Mouse (Mus musculus) gastrocnemius, adult 18-20 months (tissue): ENCODE data around the gene Smc3. TPM values are rescaled to one million over a fixed set of nuclear protein-coding genes. Genes with fewer than 3 reads are reported as not detected.
A peak's percentile ranks its signal among the peaks of the same experiment; 100 is the strongest.

Experiments
- DNase-seq: peaks from one replicate; pipeline ENCODE4 v3.0.0; 2021; ENCODE audit warnings: low spot score
- long read RNA-seq, 2 experiments: library from polyadenylated mRNA; stranded (forward); transcript quantifications; one replicate each; pipeline ENCODE4 v2.0.0; 2021
- total RNA-seq, 2 experiments: library from RNA; stranded (reverse); gene quantifications; 2 replicates each; pipeline ENCODE4 v1.2.3; 2021

Smc3 gene
- 10 to 100 TPM; 15.5 to 15.8 TPM for total RNA-seq
- long read RNA-seq, experiment 1, full-length matches to known transcripts = 24 of 25 reads
- long read RNA-seq, experiment 1, partial matches to known transcripts = 1 of 25 reads
- long read RNA-seq, experiment 1, other reads (novel, unspliced or antisense) = 0 of 25 reads
- long read RNA-seq, experiment 2, full-length matches to known transcripts = 13 of 14 reads
- long read RNA-seq, experiment 2, partial matches to known transcripts = 1 of 14 reads
- long read RNA-seq, experiment 2, other reads (novel, unspliced or antisense) = 0 of 14 reads

DNA sequence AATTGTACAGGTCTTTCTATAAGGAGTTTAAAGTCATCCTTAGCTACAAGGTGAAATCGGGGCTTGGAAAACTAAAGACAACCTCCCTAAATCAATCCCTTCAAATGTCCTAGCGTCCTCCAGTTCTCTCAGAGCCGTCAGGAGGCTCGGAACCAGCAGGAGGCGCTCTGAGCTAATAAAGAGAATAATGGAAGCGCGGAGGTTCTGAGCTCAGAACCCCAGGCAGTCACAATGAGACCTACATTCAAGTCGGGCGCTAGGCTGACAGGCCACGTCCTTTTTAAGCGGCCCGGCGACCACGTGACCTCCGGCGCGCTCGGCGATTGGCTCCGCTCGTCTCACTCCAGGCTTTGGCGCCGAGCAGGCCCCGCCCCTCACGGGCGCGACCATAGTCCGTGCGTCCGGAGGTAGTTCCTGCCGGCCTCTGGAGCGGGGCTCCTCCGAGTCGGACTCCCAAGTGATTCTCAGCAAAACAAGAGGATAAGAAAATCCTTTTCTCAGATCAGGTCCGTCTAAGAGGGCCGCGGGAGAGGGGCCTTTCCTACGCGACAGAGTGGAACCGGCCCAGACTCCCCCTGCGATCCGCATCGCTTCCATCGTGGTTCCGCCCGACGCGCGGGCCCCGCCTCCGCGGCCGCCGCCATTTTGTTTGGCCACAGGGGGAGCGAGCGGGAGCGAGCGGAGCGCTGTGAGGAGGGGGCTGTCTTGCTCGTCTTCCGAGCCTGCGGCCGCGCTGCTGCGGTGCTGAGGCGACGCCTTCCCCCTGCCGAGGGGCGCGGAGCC lies at the start of gene Smc3:
TSS of gene Smc3 (plus strand) at position 642 of the 783 bp plus-strand sequence.
- peak; percentile 99 for DNase-seq

DNA sequence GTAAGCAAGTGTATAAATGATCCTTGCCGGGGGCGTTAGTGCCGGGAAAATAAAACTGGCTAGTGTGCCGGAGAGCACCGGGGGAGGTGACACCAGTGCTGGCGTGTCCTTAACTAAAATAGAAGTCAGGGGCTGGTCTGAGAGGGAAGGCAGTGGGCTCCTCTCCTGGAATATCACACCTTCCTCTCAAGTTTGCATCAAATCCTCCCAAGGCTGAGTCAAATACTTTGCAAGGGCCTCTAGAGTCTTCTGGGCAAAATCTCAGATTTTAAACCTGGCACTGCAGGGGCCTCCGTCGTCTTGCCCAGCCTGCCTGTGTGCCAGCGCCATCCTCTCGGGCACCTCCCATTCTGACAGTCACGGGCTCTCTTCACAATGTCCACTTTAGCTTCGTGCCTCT lies 49.2 kb upstream of the Smc3 start:
- no peak for DNase-seq

DNA sequence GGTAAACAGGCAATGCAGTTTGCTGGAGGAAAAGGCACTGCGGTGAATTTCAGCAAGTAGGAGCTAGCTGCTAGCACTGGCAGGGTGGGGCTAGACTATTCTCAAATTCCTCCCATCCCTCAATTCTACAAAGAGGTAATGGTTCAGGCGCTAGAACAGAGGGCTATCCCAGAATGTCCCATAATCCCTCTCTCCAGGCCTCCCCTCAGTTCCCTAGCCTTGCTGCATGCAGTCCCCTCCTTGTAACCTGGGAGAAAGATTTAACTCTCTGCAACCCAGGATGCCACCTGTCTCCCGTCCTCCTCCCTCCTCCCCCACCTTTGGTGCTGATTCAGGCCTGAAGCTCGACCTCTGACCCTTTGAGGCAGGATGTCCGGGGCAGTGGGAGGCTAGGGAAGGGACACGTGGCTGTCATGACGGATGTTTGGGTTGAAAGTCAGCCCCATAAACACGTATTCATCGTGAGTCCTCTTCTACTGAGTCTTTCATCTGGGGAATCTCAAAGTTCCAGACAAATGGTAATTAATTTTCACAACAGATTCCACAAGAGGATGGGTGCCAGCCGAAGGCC lies 47.9 kb upstream of the Smc3 start:
- no peak for DNase-seq

DNA sequence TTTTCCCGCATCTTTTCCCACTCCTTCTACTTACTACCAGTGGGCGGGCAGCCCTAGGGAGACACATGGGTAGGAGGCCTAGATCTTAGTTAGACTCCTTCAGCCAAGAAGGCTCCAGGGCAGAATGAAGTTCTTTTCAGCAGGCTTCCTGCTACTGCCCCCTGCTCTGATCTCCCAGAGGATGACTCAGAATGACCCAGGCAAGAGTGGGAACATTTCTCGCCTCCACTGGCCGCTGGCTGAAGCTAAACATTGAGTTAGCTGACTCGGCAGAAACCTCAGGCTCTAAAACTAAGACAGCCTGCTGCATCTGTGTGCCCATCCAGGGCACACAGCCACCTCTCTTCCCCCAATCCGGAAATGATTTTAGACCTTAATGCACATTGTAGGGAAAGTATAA lies 47.4 kb upstream of the Smc3 start:
- no peak for DNase-seq

DNA sequence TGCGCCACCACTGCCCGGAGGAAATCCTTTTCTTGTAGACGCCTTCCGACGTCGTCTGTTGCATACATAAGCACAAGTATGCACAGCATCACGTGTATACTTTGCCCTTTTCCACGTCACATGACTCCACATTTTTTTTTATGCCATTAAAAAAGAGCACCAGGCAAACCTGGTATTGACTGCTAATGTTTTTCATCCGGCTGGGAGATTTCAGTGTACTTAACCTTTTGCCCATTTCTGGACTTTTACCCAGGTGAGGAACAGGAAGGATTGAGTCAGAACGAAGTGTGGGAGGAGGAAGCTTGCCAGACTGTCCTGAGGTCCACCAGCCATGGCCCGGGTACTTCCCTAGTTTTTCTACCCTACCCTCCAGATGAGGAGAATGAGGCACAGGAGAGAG lies 45.8 kb upstream of the Smc3 start:
- DNase-seq = no peak

DNA sequence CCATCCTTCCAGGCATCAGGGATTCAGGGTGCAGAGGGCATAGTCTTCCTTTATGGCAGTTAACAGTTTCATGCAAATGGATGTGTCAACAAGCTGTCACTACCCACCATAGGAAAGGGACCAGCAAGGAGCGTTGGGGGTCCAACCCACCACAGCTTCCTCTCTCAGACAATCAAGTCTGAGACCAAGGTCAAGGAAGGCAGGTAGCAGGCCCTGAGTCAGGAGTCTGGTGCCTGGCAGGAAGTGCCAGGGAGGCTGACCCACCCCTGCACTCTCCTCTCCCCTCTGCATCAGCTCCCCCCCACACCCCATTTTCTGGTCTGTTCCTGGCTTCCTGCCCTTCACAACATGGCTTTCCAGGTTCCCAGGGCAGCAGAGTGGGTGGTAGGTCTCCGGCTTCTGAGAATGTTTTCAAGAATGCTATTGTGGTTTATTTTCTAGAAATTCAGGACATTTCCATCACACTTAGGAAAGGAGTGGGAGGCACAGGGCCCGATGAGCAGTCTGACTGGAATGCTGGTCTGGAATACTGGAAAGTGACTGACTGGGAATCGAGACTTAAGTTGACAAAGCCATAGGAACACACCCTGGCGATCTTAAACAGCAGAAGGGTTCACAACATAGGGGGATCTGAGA lies 45.1 kb upstream of the Smc3 start:
- DNase-seq = no peak

DNA sequence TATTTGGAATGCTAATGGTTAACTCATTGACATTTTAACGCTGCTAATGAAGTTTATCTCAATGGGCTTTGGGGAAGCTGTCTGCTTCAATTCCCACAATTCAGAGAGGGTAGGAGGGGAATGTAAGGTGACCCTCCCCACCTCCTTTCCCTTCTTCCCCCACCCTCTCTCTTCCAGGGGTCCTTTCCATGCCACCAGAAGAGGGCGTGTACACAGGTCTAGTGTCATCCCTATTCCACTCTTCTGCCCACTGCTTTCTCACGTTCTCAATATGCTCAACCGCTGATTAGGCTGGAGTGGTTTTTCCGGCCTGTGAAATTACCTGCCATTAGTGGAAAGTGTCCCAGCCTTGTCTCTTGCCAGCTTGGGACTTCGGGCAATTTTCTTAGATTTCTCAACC lies 43.4 kb upstream of the Smc3 start:
- no peak for DNase-seq

DNA sequence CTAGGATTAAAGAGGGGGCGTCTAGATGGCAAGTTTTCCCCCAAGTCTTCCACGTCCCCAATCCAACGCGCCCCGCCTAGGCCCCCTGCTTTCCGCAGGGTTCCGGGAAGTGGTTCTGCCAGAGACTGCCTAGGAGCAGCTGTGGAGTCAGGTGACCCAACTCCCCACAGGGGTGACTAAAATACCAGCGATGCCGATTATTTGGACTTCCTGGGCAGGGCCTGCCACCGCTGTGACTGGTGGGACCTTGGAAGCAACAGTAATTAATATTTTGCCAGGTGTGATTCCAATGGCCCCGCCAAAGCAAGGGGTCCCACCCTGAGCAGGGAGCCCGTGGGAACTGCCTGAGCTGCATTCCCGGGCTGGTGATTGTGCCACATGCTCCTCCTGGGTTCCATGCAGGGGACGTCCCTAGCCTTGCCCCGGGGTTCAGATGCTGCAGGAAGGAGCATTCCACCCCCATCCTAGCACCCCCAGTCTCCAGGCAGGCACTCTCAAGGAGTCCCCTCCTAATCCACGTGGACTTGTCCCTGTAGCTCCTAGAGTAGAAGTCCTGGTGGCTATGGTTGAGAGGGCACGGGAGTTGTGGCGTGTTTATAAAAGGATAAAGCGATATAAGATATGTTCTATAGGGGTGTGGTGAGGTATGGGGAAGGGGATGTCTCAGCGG lies 42.8 kb upstream of the Smc3 start:
- DNase-seq = no peak

DNA sequence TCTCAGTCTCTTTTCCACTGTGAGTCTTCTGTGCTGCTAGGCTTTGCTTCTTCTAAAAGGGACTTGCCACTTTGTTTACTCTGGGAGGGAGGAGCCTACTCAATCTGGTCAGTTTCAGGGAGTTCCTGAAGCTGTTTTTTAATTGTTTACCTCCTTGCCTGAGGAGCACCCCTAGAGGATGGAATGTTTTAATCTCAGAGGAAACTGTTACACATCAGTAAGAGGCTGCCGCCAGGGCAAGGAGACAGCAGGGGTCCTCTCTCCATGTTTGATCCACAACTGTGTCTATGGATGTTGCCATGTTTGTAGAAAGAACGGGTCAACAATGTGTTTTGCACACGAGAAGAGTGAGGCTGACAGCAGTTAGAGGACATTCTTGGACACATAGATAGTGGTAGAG lies 39.8 kb upstream of the Smc3 start:
- DNase-seq = no peak

DNA sequence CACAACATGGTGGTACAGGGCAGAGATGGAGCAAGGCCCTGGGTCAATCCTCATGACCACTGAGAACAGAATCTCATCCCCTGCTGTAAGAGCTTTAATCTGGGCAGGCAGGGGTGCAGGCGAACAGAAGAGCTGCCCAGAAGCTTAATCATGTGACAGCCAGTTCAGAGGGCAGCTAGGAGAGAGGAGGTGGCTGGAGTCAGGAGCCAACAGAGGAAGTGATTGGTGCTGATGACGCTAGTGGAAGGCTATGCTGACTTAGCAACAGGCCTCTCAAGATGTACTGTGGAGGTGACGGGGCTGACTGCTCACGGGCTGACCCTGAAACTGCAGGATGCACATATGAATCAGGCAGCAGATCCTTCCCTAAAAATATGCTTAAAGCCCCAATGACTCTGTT lies 36.0 kb upstream of the Smc3 start:
- DNase-seq = no peak

DNA sequence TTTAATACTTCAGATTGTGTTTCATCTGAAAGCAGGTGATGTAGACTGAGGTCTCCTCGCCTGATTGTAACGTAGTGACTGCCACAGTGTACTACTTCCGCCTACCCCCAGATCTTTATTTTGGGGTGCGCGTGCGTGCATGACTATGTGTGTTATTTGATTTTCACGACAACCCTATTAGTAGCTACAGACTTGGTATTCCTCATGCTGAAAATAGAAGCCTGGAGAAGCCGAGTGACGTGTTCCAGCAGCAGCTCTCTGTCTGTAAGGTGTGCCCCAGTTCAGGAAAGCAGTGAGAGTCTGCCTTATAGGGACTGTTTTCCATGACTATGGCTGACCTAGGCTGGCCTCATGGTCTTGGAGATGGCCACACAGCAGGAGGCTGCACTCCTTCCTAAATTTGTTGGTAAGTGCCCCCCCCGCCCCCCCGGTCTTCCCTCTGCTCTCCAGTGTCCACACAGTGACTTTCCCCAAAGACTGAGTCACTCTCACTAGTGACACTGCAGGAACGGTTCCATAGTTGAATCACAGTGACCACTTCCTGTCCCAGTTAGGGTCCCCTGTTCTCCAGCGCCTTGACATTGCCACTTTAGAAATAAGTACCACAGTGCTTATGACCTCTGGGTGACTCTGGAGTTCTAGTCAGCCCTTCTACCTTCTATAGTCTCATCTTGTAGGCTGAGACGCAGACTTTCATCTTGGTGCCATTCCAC lies 34.5 kb upstream of the Smc3 start:
- no peak for DNase-seq

DNA sequence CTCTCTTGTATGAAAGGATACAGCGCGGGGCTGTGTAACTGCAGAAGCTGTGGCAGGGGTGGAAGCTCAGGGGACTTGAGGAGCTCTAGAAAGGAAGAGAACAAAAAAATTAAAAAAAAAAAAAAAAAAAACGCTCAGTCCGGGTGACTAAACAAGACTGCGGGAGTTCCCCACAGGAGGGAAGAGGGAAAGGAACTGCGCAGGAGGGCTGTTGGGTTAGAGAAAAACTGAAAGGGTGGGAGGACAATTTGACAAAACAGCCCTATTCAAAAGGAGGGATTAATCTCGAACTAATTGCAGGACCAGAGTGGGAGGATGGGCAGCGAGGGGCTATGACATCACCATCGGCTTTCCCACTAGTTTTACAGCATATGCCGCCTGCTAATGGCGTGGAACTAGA lies 32.3 kb upstream of the Smc3 start:
- DNase-seq = no peak

DNA sequence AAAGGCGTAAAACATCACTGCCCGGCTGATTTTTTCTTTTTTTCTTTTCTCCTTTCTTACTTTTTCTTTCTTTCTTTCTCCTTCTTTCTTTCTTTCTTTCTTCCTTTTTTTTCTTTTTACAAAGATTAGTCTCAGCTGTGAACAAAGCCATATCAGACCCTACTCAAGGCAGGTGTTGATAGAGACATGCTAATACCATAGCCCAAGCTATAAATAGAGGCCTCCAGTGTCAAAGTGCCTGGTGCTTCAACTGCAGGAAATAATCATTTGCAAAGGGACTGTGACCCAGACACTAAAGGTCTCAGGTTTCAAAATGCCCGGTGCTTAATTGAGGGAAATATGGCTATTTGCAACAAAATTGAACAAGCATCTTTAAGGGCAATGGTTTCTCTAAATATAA lies 31.6 kb upstream of the Smc3 start:
- DNase-seq = no peak

DNA sequence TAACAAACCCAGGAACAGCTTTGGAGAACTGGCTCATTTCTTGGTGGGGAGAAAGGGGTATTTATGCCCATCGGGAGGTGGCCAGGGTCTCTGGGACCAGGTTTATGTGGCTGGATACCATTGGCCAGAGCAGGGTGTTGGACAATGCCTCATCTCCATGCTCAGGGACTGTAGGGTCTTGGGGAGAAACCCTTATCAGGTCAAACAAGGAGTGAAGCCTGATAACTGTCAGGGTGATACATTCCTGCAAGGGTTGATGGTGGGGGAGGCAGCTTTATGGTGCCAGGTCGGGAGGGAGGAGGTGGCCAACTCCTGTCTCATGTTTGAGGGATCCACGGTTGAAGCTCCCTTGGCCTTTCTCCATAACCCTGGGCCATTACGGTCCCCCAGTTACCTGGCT lies 29.1 kb upstream of the Smc3 start:
- DNase-seq = no peak

DNA sequence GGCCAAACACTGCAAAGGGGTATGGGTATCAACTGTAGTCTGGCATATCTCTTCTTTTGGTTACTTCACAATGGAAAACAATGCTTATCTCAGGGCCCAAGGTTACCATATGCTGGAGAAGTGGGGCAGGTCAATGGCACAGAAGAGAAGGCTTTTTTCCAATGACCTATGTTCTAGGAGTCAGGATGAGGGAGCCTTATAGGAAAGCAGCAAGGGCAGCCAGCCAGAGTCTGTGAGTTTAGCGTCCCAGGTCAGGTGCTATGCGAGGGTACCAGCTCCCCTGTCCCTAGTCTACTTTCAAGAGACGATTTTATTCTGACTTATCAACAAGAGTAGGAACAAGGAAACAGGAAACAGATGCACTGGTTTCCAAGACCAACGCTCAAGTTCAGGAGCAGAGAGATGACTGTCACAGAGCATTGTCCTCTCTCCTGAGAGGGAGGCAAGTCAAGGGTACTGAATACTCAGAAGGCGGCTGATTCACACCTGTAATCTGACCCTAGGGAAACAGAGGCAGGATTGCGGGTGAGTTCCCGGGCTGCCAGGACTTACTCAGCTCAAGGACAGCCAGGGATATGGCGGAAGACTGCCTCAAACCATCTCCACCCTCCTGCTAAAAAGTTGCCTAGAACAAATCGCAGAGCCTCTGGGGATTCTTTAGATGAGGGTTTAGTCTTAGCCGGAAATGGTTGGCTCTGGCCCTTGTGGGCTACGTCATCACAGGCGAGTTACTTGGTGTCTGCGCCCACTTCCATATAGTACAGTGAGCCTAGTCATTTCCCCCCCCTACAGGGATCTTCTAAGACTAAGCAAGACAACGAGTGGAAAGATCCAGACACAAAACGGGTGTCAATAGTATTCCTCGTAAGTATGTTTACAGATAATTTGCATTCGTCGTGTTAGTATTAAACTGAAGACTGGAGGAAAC lies 28.4 kb upstream of the Smc3 start:
- no peak for DNase-seq

DNA sequence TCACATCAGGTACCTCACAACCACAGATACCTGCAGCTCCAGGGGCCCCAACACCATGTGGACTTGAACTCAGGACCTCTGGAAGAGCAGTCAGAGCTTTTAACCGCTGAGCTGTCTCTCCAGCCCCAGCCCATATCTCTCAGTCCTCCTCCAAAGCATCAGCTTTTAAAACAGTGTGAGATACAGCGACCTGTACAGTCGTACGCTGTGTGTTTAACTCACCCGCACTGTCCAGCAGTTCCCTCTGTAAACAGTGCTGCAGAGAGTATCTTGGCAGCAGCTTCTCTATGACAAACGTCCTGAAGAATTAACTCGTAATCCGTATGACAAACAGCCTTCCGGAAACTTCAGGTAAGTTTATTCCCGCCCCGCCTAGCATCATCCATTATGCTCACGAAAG lies 27.6 kb upstream of the Smc3 start:
- no peak for DNase-seq

DNA sequence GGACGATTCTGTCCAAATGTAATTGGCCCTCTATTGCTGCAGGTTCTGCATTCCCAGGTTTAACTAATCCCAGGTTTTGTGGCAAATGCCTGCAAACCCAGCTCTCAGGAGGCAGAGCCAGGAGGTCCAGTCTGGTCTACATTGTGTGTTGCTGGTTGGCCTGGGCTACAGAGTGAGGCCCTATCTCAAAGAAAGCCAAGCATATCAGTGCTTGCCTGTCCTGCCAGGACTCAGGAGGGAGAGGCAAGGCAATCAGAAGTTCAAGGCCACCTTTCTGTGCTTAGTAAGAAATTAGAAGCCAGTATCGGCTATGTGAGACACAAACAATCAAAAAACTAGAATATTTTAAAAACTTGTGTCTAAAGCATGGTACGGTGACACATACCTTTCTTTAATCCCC lies 27.0 kb upstream of the Smc3 start:
- DNase-seq = no peak

DNA sequence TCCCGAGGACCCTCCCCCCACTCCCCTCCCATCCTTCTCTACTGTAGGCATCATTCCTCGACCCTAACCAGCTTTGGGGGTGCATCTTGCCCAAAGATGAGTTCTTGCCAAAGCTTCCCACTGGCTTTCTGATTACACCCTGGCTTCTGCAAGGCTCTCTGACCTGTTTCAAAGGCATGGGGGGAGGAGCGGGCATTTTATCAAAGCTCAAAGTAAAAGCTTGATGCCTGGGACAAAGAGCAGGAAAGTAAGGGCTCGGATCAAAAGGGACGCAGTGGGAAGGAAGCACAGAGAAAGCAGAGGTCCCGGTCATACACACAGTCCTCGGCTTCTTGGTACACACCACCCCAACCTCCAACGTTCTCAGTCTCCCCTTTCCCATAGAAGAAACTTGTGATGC lies 26.1 kb upstream of the Smc3 start:
- DNase-seq = no peak

DNA sequence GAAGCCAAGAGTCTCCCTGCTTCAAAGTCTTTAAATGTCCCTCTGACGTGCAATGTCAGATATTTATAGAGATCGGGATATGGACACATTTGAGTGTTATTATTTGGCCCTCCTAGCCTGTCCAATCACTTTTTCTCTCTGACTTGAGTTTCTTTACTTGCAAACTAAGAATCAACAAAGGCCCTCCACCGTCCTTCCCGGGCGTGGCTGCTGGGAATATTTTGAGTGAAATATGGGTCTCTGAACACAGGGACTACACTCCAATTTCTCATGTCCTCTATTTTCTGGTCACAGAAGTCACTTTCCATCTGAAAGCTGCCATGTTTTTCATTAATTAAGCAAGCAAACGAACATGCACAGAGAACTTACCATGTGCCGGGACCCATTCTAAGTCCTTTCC lies 25.7 kb upstream of the Smc3 start:
- DNase-seq = no peak
